Comparison of ENCODE assay signal across 17 mouse cellular contexts in genomic region chr6:114013801-114014200, GRCm38 (mm10). TPM values are rescaled to one million over a fixed set of nuclear protein-coding genes. Genes with fewer than 3 reads are reported as not detected.
"Had no signal": no experiment of that assay in that cellular context is flagged by ENCODE, and none has a peak within 500 bp of the region (broad histone marks: within the 10 kb centered on the region; RNA-seq: fewer than 3 reads in every experiment).

No protein-coding gene starts in this region.

- H3K36me3 ChIP-seq: limb, embryonic 12.5 days; liver, embryonic 15.5 days; midbrain, embryonic 10.5 days; midbrain, embryonic 15.5 days; neural tube, embryonic 12.5 days had no signal

- H3K4me1 ChIP-seq: liver, embryonic 15.5 days; midbrain, embryonic 15.5 days; neural tube, embryonic 12.5 days had no signal

- H3K4me3 ChIP-seq: limb, embryonic 12.5 days; liver, embryonic 15.5 days; midbrain, embryonic 10.5 days; midbrain, embryonic 15.5 days; neural tube, embryonic 12.5 days had no signal

- H3K9me3 ChIP-seq: limb, embryonic 12.5 days; liver, embryonic 15.5 days; midbrain, embryonic 10.5 days; midbrain, embryonic 15.5 days; neural tube, embryonic 12.5 days had no signal

- H3K4me2 ChIP-seq: limb, embryonic 12.5 days; liver, embryonic 15.5 days; midbrain, embryonic 15.5 days; neural tube, embryonic 12.5 days had no signal

- H3K27me3 ChIP-seq: liver, embryonic 15.5 days; midbrain, embryonic 15.5 days; neural tube, embryonic 12.5 days had no signal

- H3K27ac ChIP-seq: kidney, postnatal 0 days; limb, embryonic 12.5 days; liver, embryonic 15.5 days; midbrain, embryonic 10.5 days; midbrain, embryonic 15.5 days; neural tube, embryonic 12.5 days; stomach, postnatal 0 days had no signal

- H3K9ac ChIP-seq: limb, embryonic 12.5 days; liver, embryonic 15.5 days; midbrain, embryonic 15.5 days; neural tube, embryonic 12.5 days had no signal

- ATAC-seq: lung, postnatal 0 days; midbrain, embryonic 15.5 days had no signal

- DNase-seq: kidney, adult 18-20 months; liver; lung, adult 2 months; lung, postnatal 36 days; thymus, adult 18-20 months; thymus, postnatal 14 days had no signal

RNA-seq across cellular contexts. Expression of gene Atp2b2, which starts 28.6 kb away (rescaled TPM):
- total RNA-seq: megakaryocyte progenitor cell, adult 5-6 weeks; monocyte, adult 5-6 weeks; neutrophil, adult 5-6 weeks had no signal
